Mouse (Mus musculus) stomach, postnatal 0 days (tissue): ENCODE data around the gene Micu2.

Experiments used
- CTCF ChIP-seq: IDR thresholded peaks from 2 replicates; pipeline ENCODE4 v1.5.1; 2016; ENCODE audit warnings: antibody characterized with exemption, low read depth, mild to moderate bottlenecking, moderate library complexity
- EP300 ChIP-seq: optimal IDR thresholded peaks from 2 replicates; pipeline ENCODE3; 2016; ENCODE audit warnings: antibody characterized with exemption

DNA sequence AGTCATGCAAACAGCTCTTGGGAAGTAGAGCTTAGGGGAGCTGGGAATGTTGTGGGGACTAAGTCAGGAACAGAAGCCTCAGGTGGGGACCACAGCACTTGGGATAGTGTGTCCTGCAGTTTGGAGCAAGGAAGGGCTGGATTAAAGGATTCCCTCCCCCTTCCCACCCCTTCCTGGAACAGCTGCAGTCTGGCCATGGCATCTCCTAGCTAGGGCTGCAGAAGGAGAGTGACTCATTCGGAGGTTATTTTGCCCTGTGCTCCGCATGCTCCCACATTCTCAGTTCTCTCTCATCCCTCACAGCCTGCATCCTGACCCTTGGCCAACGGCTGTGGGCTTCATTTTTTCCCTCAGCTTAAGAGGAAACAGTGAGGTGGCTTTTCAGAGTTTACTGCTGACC lies 18.9 kb downstream of the Micu2 start:
- TF ChIP-seq CTCF (no peak), EP300 (no peak)
